Mouse (Mus musculus) G1E-ER4 (cell line): ENCODE results near the gene Nat9. TPM values are rescaled to one million over a fixed set of nuclear protein-coding genes. Genes with fewer than 3 reads are reported as not detected.

Experiments
- GATA1 ChIP-seq: IDR thresholded peaks from one replicate; pipeline ENCODE4 v1.8.0; 2012; ENCODE audit warnings: low read length, inconsistent platforms
- polyA plus RNA-seq: library from polyadenylated mRNA; stranded (reverse); fragments of >175 nt; gene quantifications from 2 replicates; pipeline ENCODE4 v1.2.3, GENCODE M21; 2012

Nat9 gene
- polyA plus RNA-seq, 1 experiment: 35.0 TPM

GRCm38 (mm10) chr11:115151755-115152429, 35.8 kb downstream of the Nat9 start:
- no peak for TF ChIP-seq GATA1

GRCm38 (mm10) chr11:115150741-115151254, 36.9 kb downstream of the Nat9 start:
- no peak for TF ChIP-seq GATA1

GRCm38 (mm10) chr11:115147813-115148212, 39.8 kb downstream of the Nat9 start:
- TF ChIP-seq GATA1: no peak

GRCm38 (mm10) chr11:115141970-115142369, 45.7 kb downstream of the Nat9 start:
- TF ChIP-seq GATA1: no peak

GRCm38 (mm10) chr11:115138597-115139262, 48.9 kb downstream of the Nat9 start:
- TF ChIP-seq GATA1: no peak

- no peak for TF ChIP-seq GATA1
These were observed 53.9 kb downstream of the Nat9 start, which contains the start of gene Cd300lf for GRCm38 (mm10) chr11:115133800-115134199. Cd300lf (minus strand) TSS chr11:115133992.

Other genes with a start within 250 kb of the Nat9 start
- gene Cd300c, start 218.7 kb downstream of the Nat9 start, polyA plus RNA-seq: not detected in 2 replicates
- gene Cd300ld, start 197.9 kb downstream of the Nat9 start, polyA plus RNA-seq: not detected in 2 replicates
- not detected in 2 replicates for gene Cd300c2, start 186.0 kb downstream of the Nat9 start, polyA plus RNA-seq
- gene Cd300ld2, start 171.7 kb downstream of the Nat9 start, polyA plus RNA-seq: not detected in 2 replicates
- gene Cd300ld4, start 160.8 kb downstream of the Nat9 start, polyA plus RNA-seq: not detected in 2 replicates
- not detected in 2 replicates for gene Cd300ld5, start 150.1 kb downstream of the Nat9 start, polyA plus RNA-seq
- gene Cd300ld3, start 139.4 kb downstream of the Nat9 start, polyA plus RNA-seq: not detected in 2 replicates
- not detected in 2 replicates for gene Cd300e, start 125.7 kb downstream of the Nat9 start, polyA plus RNA-seq
- gene Rab37, start 96.4 kb downstream of the Nat9 start, polyA plus RNA-seq: 1.3 and 1.4 TPM in 2 replicates
- not detected in 2 replicates for gene Cd300lf, start 53.9 kb downstream of the Nat9 start, polyA plus RNA-seq
- 237 and 268 TPM in 2 replicates for gene Slc9a3r1, start 24.5 kb downstream of the Nat9 start, polyA plus RNA-seq
- gene Tmem104, start 372 bp downstream of the Nat9 start, polyA plus RNA-seq: 19.0 and 20.7 TPM in 2 replicates
- not detected in 2 replicates for gene Grin2c, start 79.4 kb upstream of the Nat9 start, polyA plus RNA-seq
- 43.5 and 49.9 TPM in 2 replicates for gene Fdxr, start 89.2 kb upstream of the Nat9 start, polyA plus RNA-seq
- not detected in 2 replicates for gene Fads6, start 109.8 kb upstream of the Nat9 start, polyA plus RNA-seq
- not detected in 2 replicates for gene Otop2, start 119.3 kb upstream of the Nat9 start, polyA plus RNA-seq
- gene Ush1g, start 134.2 kb upstream of the Nat9 start, polyA plus RNA-seq: not detected in 2 replicates
- not detected in 2 replicates for gene Otop3, start 146.9 kb upstream of the Nat9 start, polyA plus RNA-seq
- not detected in 2 replicates for gene Hid1, start 179.9 kb upstream of the Nat9 start, polyA plus RNA-seq
- not detected in 2 replicates for gene Cdr2l, start 194.1 kb upstream of the Nat9 start, polyA plus RNA-seq
- 63.1 and 82.2 TPM in 2 replicates for gene Mrpl58, start 215.9 kb upstream of the Nat9 start, polyA plus RNA-seq
- gene Atp5h, start 232.1 kb upstream of the Nat9 start, polyA plus RNA-seq: 69.9 and 151 TPM in 2 replicates
- 21.0 and 30.9 TPM in 2 replicates for gene Kctd2, start 232.3 kb upstream of the Nat9 start, polyA plus RNA-seq